Mouse (Mus musculus) heart, postnatal 0 days (tissue): ENCODE measurements around the gene Spg20. TPM values are rescaled to one million over a fixed set of nuclear protein-coding genes. Genes with fewer than 3 reads are reported as not detected.

Experiments used
- ATAC-seq: fragments of 200-750 bp; cut with Nextera tagmentation; 2 replicates; pipeline ENCODE4 v1.8.0; 2017; ENCODE audit warnings: low read depth, moderate number of reproducible peaks, moderate library complexity; ENCODE audit not compliant: insufficient read depth
- DNase-seq: peaks from one replicate; pipeline ENCODE4 v3.0.0-alpha.2; 2016; ENCODE audit warnings: low spot score
- H3K27ac ChIP-seq: fragments of 300-500 bp; sonication (generic); 2 replicates; pipeline ENCODE4 v1.5.1; 2014; ENCODE audit warnings: low read depth, mild to moderate bottlenecking
- H3K27me3 ChIP-seq: fragments of 300-500 bp; sonication (generic); 2 replicates; pipeline ENCODE4 v1.6.1; 2014; ENCODE audit warnings: low read length, mixed read lengths; ENCODE audit not compliant: control insufficient read depth, insufficient read depth
- H3K36me3 ChIP-seq: fragments of 300-500 bp; sonication (generic); replicated peaks from 2 replicates; pipeline ENCODE4 v1.6.1; 2014; ENCODE audit warnings: low read length, mixed read lengths; ENCODE audit not compliant: control insufficient read depth, insufficient read depth
- H3K4me1 ChIP-seq: fragments of 300-500 bp; sonication (generic); 2 replicates; pipeline ENCODE4 v1.6.1; 2014; ENCODE audit warnings: antibody characterized with exemption; ENCODE audit not compliant: control insufficient read depth, insufficient read depth
- H3K4me2 ChIP-seq: fragments of 300-500 bp; sonication (generic); 2 replicates; pipeline ENCODE4 v1.6.1; 2014; ENCODE audit warnings: low read depth, mild to moderate bottlenecking, low read length, moderate library complexity
- H3K4me3 ChIP-seq: fragments of 300-500 bp; sonication (generic); 2 replicates; pipeline ENCODE4 v1.5.1; 2014; ENCODE audit warnings: low read depth, low read length
- H3K9ac ChIP-seq: fragments of 300-500 bp; sonication (generic); replicated peaks from 2 replicates; pipeline ENCODE4 v1.6.1; 2014; ENCODE audit warnings: low read depth, low read length, mixed read lengths
- H3K9me3 ChIP-seq: fragments of 300-500 bp; sonication (generic); replicated peaks from 2 replicates; pipeline ENCODE4 v1.6.1; 2016; ENCODE audit warnings: low read length; ENCODE audit not compliant: control insufficient read depth
- CTCF ChIP-seq: IDR thresholded peaks from 2 replicates; pipeline ENCODE4 v1.5.1; 2016; ENCODE audit warnings: antibody characterized with exemption, control low read depth, low read depth
- EP300 ChIP-seq: IDR thresholded peaks from 2 replicates; pipeline ENCODE4 v1.6.1; 2016; ENCODE audit warnings: antibody characterized with exemption, low read depth
- WGBS: fragments of 180-500 bp; shearing (Covaris S2); extraction: QIAGEN DNeasy Blood & Tissue Kit; methylation state at CpG from one replicate; pipeline ENCODE4 v1.1.7; 2014; 5-methylcytosine and 5-hydroxymethylcytosine counted together
- polyA plus RNA-seq: library from polyadenylated mRNA; unstranded; fragments of >200 nt; fragmentation: Nextera tagmentation; extraction: Ambion mirVana; gene quantifications from 2 replicates; pipeline ENCODE4 v1.2.1, GENCODE M21; 2015
- total RNA-seq: library from RNA; depleted of rRNA; stranded (reverse); fragments of >200 nt; gene quantifications from 2 replicates; pipeline ENCODE4 v1.2.3, GENCODE M21; 2014; ENCODE audit warnings: low replicate concordance

Gene Spg20
- total and polyA plus RNA-seq, 2 experiments from 2014 or later = 20.6 to 20.7 TPM

DNA sequence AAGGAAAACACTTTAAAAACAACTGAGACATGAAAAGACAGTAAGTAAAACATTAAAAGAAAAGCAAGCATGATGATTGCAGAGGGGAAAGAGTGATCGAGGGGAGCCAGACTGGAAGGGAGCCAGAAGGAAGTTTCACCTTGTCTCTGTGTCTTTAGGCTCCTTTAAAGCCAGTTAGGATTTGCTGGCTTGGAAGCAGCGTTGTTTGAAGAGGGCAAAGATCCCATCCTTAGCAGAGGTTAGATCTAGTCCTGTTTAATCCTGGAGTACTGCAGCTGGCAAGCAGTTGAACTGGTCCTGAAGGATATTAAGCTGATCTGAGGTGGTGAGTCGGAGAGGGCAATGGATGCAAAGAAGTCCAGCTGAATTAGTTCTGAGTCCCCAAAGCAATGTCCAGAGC, 23.1 kb upstream of the Spg20 start:
- Histone ChIP-seq H3K9me3 (no peaks in the 10 kb centered on the region), H3K27me3 (no peaks in the 10 kb centered on the region), H3K4me3 (no peak overlapping the region), H3K9ac (no peak overlapping the region), H3K27ac (no peak overlapping the region), H3K4me1 (peaks cover 6% of the 10 kb centered on the region), H3K4me2 (no peak overlapping the region), H3K36me3 (no peaks in the 10 kb centered on the region)
- ATAC-seq (no peak), DNase-seq (no peak)
- 54% methylated on average over 3 of the region's 3 CpGs for WGBS
- no peak for TF ChIP-seq EP300
- no peak for TF ChIP-seq CTCF

DNA sequence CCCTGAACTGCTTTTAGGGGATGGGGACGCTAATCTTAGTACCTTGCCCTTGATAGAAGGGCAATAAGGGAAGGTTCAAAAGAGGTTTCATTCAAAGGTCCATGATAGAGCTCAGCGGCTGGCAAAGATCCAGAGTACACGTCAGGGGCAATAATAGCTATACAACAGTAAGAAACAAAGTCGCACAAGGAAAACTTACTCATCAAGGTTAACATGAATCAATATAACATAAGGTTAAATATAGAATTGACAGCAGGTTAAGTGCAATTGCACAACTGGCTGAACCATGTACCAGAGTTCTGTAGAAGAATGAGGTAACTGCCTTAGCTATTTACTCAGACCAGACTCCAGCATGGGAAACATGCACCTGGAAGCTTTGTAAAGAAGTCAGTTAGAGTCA, 22.6 kb upstream of the Spg20 start:
- WGBS = 38% methylated on average over 4 of the region's 4 CpGs
- Histone ChIP-seq H3K36me3 (no peaks in the 10 kb centered on the region), H3K4me1 (peaks cover 6% of the 10 kb centered on the region), H3K9ac (no peak overlapping the region), H3K4me2 (no peak overlapping the region), H3K27me3 (no peaks in the 10 kb centered on the region), H3K9me3 (no peaks in the 10 kb centered on the region), H3K27ac (no peak overlapping the region), H3K4me3 (no peak overlapping the region)
- TF ChIP-seq CTCF (no peak), EP300 (no peak)
- ATAC-seq (no peak), DNase-seq (no peak)

DNA sequence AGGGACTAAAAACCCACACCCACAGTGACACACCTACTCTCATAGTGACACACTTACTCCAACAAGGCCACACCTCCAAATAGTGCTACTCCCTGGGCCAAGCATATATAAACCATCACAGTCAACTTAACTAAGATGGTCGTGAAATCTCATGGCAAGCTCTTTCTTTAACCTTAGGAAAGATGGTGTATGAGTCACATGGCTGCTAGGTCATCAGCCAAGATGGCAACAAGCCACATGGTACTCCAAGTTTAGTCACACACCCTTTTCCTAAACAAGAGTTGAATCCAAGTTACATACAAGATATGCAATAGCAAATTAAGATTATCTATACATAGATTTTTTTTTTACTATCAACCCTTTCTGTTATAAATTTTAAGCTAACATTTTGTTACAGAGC, 18.7 kb upstream of the Spg20 start:
- Histone ChIP-seq H3K4me3 (no peak overlapping the region), H3K9me3 (no peaks in the 10 kb centered on the region), H3K36me3 (no peaks in the 10 kb centered on the region), H3K27ac (no peak overlapping the region), H3K4me1 (peaks cover 6% of the 10 kb centered on the region), H3K9ac (no peak overlapping the region), H3K4me2 (no peak overlapping the region), H3K27me3 (no peaks in the 10 kb centered on the region)
- ATAC-seq (no peak), DNase-seq (no peak)
- 59% methylated on average over 1 of the region's 1 CpGs for WGBS
- no peak for TF ChIP-seq CTCF
- no peak for TF ChIP-seq EP300

DNA sequence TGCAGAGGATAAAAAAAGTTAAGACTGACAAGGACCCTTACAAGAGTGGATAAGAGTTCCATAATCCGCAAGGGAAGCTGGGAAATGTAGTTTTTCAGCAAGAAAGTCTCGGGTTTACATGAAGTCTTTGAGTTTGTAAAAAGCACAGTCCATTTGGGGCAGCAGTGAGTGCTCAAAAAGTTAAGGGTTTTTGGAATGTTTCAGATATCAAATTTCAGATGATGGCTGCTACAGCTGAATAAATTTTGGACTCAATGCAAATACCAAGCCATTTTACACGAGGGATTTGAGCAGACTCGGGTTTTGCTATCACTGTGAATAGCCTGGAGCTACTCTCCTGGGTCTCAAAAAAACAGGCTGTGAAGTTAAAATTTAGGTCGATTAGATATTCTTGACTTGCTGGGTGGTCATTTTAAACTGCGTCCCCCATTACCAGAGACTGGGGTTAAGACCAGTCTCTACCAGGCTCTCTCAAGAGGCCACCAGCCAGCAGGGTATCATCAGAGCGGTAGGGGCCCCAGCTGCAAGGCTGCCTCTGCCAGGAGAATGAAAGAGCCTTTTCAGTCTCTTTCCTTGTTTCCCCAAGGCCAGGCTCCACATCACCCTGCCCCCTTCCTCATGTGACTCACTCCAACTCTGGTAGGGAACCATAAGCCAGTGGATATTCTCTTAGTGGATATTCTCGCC, 15.8 kb upstream of the Spg20 start:
- Histone ChIP-seq H3K9ac (no peak overlapping the region), H3K4me3 (no peak overlapping the region), H3K27me3 (no peaks in the 10 kb centered on the region), H3K9me3 (no peaks in the 10 kb centered on the region), H3K27ac (peak overlapping the region; percentile 55; the same call in 1 of the 2 replicates), H3K36me3 (no peaks in the 10 kb centered on the region), H3K4me1 (no peaks in the 10 kb centered on the region), H3K4me2 (no peak overlapping the region)
- no peak for TF ChIP-seq CTCF
- no peak for TF ChIP-seq EP300
- 42% methylated on average over 8 of the region's 8 CpGs for WGBS
- DNase-seq (peak; percentile 21), ATAC-seq (peak; percentile 53)

DNA sequence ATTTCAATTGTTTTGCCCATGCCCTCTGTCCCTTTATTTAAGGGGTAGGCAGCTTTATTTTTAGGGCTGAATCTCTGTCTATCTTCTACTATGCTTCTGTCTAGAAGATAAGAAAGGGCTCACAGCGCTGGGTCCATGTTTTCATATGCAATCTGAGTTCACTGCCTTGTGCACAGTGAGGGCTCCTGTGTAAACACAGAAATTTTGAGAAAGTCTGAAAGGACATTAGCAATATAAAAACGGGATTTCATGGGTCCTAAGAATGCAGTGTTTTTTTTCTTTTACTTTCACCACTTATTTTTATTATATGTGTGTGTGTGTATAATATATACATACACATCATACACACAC, 15.3 kb upstream of the Spg20 start:
- no peaks in the 10 kb centered on the region for H3K9me3 ChIP-seq
- no peak overlapping the region for H3K9ac ChIP-seq
- no peaks in the 10 kb centered on the region for H3K36me3 ChIP-seq
- H3K4me2 ChIP-seq = no peak overlapping the region
- ATAC-seq (no peak), DNase-seq (no peak)
- H3K27me3 ChIP-seq = no peaks in the 10 kb centered on the region
- no peaks in the 10 kb centered on the region for H3K4me1 ChIP-seq
- no peak overlapping the region for H3K4me3 ChIP-seq
- TF ChIP-seq EP300 (no peak), CTCF (no peak)
- WGBS = 43% methylated on average over 2 of the region's 2 CpGs
- peak overlapping the region; percentile 55; the same call in 1 of the 2 replicates for H3K27ac ChIP-seq

DNA sequence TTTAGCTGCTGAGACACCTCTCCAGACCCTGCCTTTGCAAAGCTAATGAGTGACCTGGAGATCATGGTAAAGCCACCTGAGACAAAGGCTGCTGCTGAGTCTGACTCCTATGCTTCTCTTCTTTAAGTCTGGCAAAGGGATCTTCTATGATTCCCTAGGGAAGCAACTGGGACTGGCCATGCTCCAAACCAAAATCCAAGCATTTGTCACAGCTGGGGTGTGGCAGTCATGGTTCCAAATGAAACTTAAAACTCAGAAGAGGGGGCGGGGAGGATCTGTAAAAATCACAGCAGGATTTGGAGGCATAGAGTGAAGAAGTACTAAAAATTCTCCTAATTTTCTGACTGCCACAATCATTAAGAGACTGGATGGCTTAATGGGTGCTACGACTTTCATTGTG, 14.7 kb upstream of the Spg20 start:
- WGBS = 88% methylated on average over 2 of the region's 2 CpGs
- DNase-seq = no peak
- Histone ChIP-seq H3K27me3 (no peaks in the 10 kb centered on the region), H3K9me3 (no peaks in the 10 kb centered on the region), H3K4me1 (no peaks in the 10 kb centered on the region), H3K36me3 (no peaks in the 10 kb centered on the region), H3K9ac (no peak overlapping the region), H3K4me3 (no peak overlapping the region), H3K4me2 (no peak overlapping the region), H3K27ac (no peak overlapping the region)
- TF ChIP-seq EP300 (no peak), CTCF (no peak)
- ATAC-seq = no peak
